Mouse (Mus musculus) kidney, postnatal 0 days (tissue): ENCODE results near the gene Irx5. TPM values are rescaled to one million over a fixed set of nuclear protein-coding genes. Genes with fewer than 3 reads are reported as not detected.

Experiments
- ATAC-seq: fragments of 200-750 bp; cut with Nextera tagmentation; replicated peaks from 2 replicates; pipeline ENCODE4 v1.8.0; 2017; ENCODE audit warnings: low read depth, moderate number of reproducible peaks, moderate TSS enrichment, moderate library complexity; ENCODE audit not compliant: low FRiP score
- DNase-seq: peaks from one replicate; pipeline ENCODE4 v3.0.0-alpha.2; 2016; ENCODE audit warnings: low spot score
- H3K27ac ChIP-seq: fragments of 300-500 bp; sonication (generic); 2 replicates; pipeline ENCODE4 v1.5.1; 2014; ENCODE audit warnings: mild to moderate bottlenecking
- H3K27me3 ChIP-seq: fragments of 300-500 bp; sonication (generic); 2 replicates; pipeline ENCODE4 v1.6.1; 2014; ENCODE audit warnings: low read length, mixed read lengths; ENCODE audit not compliant: insufficient read depth
- H3K36me3 ChIP-seq: fragments of 300-500 bp; sonication (generic); 2 replicates; pipeline ENCODE4 v1.6.1; 2014; ENCODE audit warnings: low read length, mixed read lengths; ENCODE audit not compliant: insufficient read depth
- H3K4me1 ChIP-seq: fragments of 300-500 bp; sonication (generic); replicated peaks from 2 replicates; pipeline ENCODE4 v1.6.1; 2014; ENCODE audit warnings: antibody characterized with exemption, low read length, mixed read lengths; ENCODE audit not compliant: insufficient read depth
- H3K4me2 ChIP-seq: fragments of 300-500 bp; sonication (generic); 2 replicates; pipeline ENCODE4 v1.6.1; 2014; ENCODE audit warnings: mild to moderate bottlenecking, low read length, moderate library complexity, mixed read lengths
- H3K4me3 ChIP-seq: fragments of 300-500 bp; sonication (generic); replicated peaks from 2 replicates; pipeline ENCODE4 v1.5.1; 2014; ENCODE audit warnings: low read depth, low read length
- H3K9ac ChIP-seq: fragments of 300-500 bp; sonication (generic); 2 replicates; pipeline ENCODE4 v1.6.1; 2014; ENCODE audit warnings: low read depth, low read length
- H3K9me3 ChIP-seq: fragments of 300-500 bp; sonication (generic); replicated peaks from 2 replicates; pipeline ENCODE4 v1.6.1; 2016; ENCODE audit warnings: low read length, inconsistent platforms, mixed read lengths
- CTCF ChIP-seq: IDR thresholded peaks from 2 replicates; pipeline ENCODE4 v1.5.1; 2016; ENCODE audit warnings: antibody characterized with exemption, low read depth, mild to moderate bottlenecking, moderate library complexity
- WGBS: fragments of 180-500 bp; shearing (Covaris S2); extraction: QIAGEN DNeasy Blood & Tissue Kit; methylation state at CpG from one replicate; pipeline ENCODE4 v1.1.7; 2014; 5-methylcytosine and 5-hydroxymethylcytosine counted together
- polyA plus RNA-seq: library from polyadenylated mRNA; unstranded; fragments of >200 nt; fragmentation: Nextera tagmentation; extraction: Ambion mirVana; gene quantifications from 2 replicates; pipeline ENCODE4 v1.2.1, GENCODE M21; 2015

Irx5 gene
- polyA plus RNA-seq, 1 experiment from 2014 or later, result 3.9 TPM

DNA sequence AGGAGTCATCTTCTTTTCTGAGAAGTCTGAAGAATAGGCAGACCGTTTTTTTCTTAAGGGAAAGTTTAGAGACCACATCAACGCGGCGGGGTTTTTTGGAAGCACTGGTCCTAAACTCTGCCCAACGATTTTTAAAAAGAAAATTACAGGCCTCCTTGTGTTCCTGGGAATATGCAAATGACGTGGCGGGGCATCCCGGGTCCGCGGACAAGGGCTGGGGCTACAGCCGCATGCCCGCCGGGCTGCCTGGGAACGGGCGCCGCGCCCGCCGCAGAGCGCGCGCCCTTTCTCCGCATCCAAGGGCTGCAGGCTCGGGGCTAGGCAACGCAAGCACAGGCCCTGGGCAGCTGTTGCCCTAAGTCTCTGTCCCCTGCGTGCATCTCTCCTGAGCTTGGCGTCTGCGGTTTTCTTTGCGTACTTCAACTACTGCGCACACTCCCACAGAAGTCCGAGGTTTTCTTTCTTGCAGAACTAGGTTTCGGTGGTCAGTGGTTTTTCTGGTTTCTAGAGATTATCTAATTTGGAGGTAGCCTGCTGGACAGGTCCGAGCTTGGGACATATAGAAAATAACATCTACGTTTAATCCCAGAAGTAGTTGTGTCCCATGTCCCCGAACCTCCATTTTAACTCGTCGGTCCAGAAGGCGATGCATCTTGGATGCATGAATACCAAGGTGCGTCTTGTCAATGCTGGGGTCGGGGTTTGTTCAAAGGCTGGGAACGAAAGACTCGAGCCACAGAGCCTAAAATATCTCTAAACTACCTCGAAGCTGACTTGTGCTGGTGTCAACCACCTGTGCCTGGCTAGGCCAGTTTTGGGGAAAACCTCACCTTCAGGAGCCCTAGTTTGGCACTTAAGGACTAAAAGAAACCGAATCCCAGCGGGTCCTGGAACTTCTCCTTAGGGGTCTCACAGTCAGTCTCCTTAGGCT lies 6.1 kb downstream of the Irx5 start:
- Histone ChIP-seq H3K4me1 (peaks cover 1% of the 10 kb centered on the region; the same call in 1 of the 2 replicates), H3K4me2 (peak overlapping the region; percentile 32), H3K27ac (no peak overlapping the region), H3K36me3 (no peaks in the 10 kb centered on the region), H3K27me3 (peaks cover 76% of the 10 kb centered on the region), H3K9ac (no peak overlapping the region), H3K9me3 (no peaks in the 10 kb centered on the region), H3K4me3 (peak overlapping the region; percentile 7; the same call in 1 of the 2 replicates)
- 5% methylated on average over 45 of the region's 45 CpGs for WGBS
- no peak for TF ChIP-seq CTCF
- ATAC-seq (no peak), DNase-seq (no peak)

DNA sequence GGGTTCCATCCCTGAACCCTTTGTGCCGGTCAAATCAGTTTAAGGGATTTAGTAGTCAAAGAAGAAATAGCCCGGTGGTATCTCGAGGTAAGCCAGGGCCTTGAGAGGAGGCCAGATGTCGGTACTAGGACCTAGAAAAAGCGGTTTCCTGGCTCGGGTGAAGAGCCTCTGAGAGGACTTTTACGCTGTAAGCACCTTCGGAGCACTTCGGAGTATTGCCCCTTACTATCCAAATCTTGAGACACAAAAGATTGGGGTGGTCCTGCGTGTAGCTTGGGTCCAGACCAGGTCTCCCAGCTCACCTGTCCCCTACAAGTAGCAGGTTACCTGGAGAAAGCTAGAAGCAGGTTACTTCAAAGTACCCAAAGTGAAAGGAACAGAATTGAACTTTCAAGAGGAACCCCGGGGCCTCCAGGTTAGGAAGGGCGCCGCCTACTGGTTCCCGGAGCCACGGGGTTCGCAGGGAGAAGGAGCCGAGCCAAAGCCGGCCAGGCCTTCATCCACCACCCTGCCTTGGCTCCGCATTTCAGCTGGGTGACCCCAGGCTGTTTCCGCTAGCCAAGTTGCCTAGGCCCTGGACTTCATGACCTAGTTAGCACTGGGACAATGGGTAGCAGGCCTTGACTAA lies 6.8 kb downstream of the Irx5 start:
- no peak overlapping the region for H3K27ac ChIP-seq
- ATAC-seq (no peak), DNase-seq (peak; percentile 65)
- 10% methylated on average over 20 of the region's 20 CpGs for WGBS
- no peaks in the 10 kb centered on the region for H3K9me3 ChIP-seq
- peak; percentile 59 for TF ChIP-seq CTCF
- H3K4me2 ChIP-seq, result peak overlapping the region; percentile 21; the same call in 1 of the 2 replicates
- no peak overlapping the region for H3K9ac ChIP-seq
- 0 out of 2 replicates have a peak overlapping the region, but pooled peaks have one; percentile 1 for H3K4me3 ChIP-seq
- peaks cover 73% of the 10 kb centered on the region for H3K27me3 ChIP-seq
- no peaks in the 10 kb centered on the region for H3K36me3 ChIP-seq
- H3K4me1 ChIP-seq, result no peaks in the 10 kb centered on the region; the same call in 1 of the 2 replicates

DNA sequence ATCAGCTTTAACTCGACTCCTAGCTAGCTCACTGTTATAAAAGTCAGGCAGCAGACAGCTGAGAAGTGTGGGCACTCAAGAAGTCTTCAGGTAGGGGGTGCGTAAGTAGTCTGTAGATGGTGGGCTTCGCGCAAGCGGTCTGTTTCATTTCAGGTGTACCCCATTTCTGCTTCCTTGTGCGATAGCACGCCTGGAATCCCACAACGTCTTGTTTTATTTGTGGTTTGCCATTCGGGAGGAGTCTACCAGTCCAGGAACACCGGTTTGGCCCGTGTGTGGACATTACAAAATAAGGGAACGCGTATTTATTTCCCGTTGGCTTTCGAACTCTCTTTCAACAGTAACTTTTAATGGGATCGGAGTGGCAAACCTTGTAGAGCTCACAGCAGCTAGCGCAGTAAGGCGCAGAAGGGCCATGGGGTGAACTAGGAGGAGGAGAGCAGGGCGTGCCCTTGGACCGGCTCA lies 7.4 kb downstream of the Irx5 start:
- ATAC-seq (no peak), DNase-seq (peak; percentile 15)
- H3K4me2 ChIP-seq, result no peak overlapping the region
- H3K4me1 ChIP-seq, result no peaks in the 10 kb centered on the region; the same call in 1 of the 2 replicates
- H3K9ac ChIP-seq, result no peak overlapping the region
- H3K4me3 ChIP-seq, result no peak overlapping the region
- H3K9me3 ChIP-seq, result no peaks in the 10 kb centered on the region
- H3K36me3 ChIP-seq, result no peaks in the 10 kb centered on the region
- no peak for TF ChIP-seq CTCF
- H3K27ac ChIP-seq, result no peak overlapping the region
- WGBS, result 23% methylated on average over 20 of the region's 20 CpGs
- peaks cover 73% of the 10 kb centered on the region for H3K27me3 ChIP-seq

DNA sequence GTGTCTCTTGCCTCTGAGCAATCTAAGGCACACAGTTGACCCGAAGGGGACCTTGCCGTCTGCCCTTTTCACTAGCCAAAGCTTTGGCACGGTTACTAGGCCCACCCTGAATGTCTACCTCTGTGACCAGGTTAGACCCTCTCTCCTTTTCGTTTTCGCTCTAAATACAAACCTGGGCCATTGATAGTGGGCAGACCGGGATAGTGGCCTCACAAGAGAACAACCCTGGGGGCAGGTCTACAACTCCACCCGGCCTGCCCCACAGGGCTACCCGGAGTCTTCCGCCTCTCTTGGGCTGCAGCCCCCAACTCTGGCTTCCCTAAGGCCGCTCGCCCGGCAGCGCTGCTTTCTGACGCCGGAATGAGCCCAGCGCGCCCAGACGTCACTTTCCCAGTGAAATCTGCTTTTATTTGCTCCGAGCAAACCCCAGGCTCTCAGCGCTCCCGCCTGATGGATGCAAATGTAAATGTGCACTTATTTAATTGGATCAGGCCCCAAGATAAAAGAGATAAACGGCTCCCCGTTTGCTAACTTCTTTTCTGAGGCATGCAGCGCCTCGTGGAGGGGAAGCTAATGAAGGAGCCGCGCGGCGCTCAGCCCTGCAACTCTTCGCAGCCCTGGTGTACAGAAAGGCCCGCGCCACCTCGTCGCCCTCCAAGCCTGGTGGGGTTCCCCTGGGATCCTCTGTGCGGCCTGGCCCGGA lies 8.0 kb downstream of the Irx5 start:
- Histone ChIP-seq H3K9me3 (no peaks in the 10 kb centered on the region), H3K4me1 (no peaks in the 10 kb centered on the region; the same call in 1 of the 2 replicates), H3K9ac (no peak overlapping the region), H3K36me3 (no peaks in the 10 kb centered on the region), H3K27ac (no peak overlapping the region), H3K4me2 (no peak overlapping the region; the same call in 1 of the 2 replicates), H3K27me3 (peaks cover 68% of the 10 kb centered on the region), H3K4me3 (no peak overlapping the region)
- no peak for TF ChIP-seq CTCF
- 12% methylated on average over 36 of the region's 36 CpGs for WGBS
- DNase-seq (peak; percentile 31), ATAC-seq (no peak)

DNA sequence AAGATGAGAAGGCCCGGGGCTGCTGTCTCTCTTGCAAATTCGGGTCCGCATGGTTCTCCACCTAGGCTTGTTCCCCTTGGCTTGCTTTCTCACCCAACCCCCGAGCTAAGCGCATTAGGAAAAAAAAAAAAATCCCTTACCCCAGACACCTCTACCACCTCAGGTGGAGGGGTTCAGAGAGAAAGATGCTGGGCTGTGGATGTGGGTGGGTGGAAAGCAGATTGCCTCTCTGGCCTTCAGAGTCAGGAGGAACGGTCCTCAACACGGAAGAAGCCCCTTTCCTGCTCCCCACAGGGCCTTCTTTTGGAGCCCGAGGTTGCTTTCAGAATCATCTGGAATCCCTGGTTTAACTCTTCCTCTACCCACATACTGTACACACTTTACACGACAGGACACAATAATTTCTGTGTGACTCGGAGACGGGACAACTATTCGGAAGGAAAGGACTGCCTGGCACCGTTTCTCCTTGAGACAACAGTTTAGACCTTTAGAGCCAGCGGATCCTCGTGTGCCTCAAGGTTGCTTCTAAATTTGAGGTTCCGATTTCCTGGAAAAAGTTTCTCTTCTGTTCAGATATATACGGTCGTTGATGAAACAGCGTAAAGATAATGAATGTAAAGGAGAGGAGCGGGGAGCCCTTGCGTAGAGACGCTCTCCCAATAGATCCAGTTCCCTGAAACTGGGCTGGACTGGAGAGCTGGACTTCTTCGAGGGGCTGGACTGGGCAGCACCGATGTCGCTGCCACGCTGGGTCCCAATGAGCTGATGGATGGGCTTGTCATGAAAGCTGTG lies 8.7 kb downstream of the Irx5 start:
- no peak for TF ChIP-seq CTCF
- Histone ChIP-seq H3K27ac (no peak overlapping the region), H3K36me3 (no peaks in the 10 kb centered on the region), H3K4me3 (no peak overlapping the region), H3K4me2 (no peak overlapping the region), H3K27me3 (peaks cover 65% of the 10 kb centered on the region), H3K9ac (no peak overlapping the region), H3K9me3 (no peaks in the 10 kb centered on the region), H3K4me1 (no peaks in the 10 kb centered on the region)
- DNase-seq (no peak), ATAC-seq (no peak)
- 11% methylated on average over 26 of the region's 26 CpGs for WGBS
